Mouse (Mus musculus) G1E (cell line): ENCODE results near the gene Sbno2. TPM values are rescaled to one million over a fixed set of nuclear protein-coding genes. Genes with fewer than 3 reads are reported as not detected.

Experiments
- ATAC-seq: 2 replicates; pipeline ENCODE4 v1.8.0; 2016; ENCODE audit warnings: mild to moderate bottlenecking; ENCODE audit not compliant: insufficient number of reproducible peaks, poor library complexity, low FRiP score, severe bottlenecking; ENCODE audit errors: extremely low read depth
- DNase-seq: peaks from one replicate; pipeline ENCODE4 v3.0.0; 2012; ENCODE audit warnings: low spot score
- H3K27me3 ChIP-seq: 2 replicates; pipeline ENCODE4 v1.6.1; 2012; ENCODE audit warnings: mild to moderate bottlenecking, low read length, inconsistent platforms; ENCODE audit not compliant: insufficient read depth
- H3K36me3 ChIP-seq: replicated peaks from 2 replicates; pipeline ENCODE3; 2012; ENCODE audit warnings: mild to moderate bottlenecking, inconsistent platforms
- H3K4me1 ChIP-seq: 2 replicates; pipeline ENCODE4 v1.6.1; 2012; ENCODE audit warnings: low read depth, low read length, inconsistent platforms, mixed read lengths; ENCODE audit not compliant: insufficient read depth
- H3K4me3 ChIP-seq: 2 replicates; pipeline ENCODE4 v1.5.1; 2012; ENCODE audit warnings: low read depth, mild to moderate bottlenecking, inconsistent platforms, low read length, moderate library complexity, mixed read lengths
- H3K9me3 ChIP-seq: replicated peaks from 2 replicates; pipeline ENCODE4 v1.6.1; 2012; ENCODE audit warnings: inconsistent platforms
- CTCF ChIP-seq: IDR thresholded peaks from 2 replicates; pipeline ENCODE4 v1.5.1; 2012; ENCODE audit warnings: low read depth, low read length, inconsistent platforms, mixed read lengths
- GATA1 ChIP-seq: IDR thresholded peaks from 2 replicates; pipeline ENCODE4 v1.6.1; 2012; ENCODE audit warnings: borderline replicate concordance, low read length, inconsistent platforms, mixed read lengths
- GATA2 ChIP-seq: IDR thresholded peaks from 2 replicates; pipeline ENCODE4 v1.6.1; 2012; ENCODE audit warnings: low read depth, low read length, inconsistent platforms, borderline replicate concordance
- POLR2AphosphoS5 ChIP-seq: IDR thresholded peaks from 2 replicates; pipeline ENCODE4 v1.6.1; 2012; ENCODE audit warnings: low read depth, low read length, inconsistent platforms; ENCODE audit not compliant: insufficient replicate concordance
- TAL1 ChIP-seq: conservative IDR thresholded peaks from 2 replicates; pipeline ENCODE4 v1.6.1; 2012; ENCODE audit warnings: low read depth, low read length, inconsistent platforms, mixed read lengths
- polyA plus RNA-seq: library from polyadenylated mRNA; stranded (reverse); fragments of >175 nt; gene quantifications from 2 replicates; pipeline ENCODE4 v1.2.3, GENCODE M21; 2012
- total RNA-seq, 2 experiments: library from RNA; stranded (forward) in 1 of 2; stranded (reverse) in 1 of 2; fragments of 200-1000 nt in 1 of 2; fragments of >200 nt in 1 of 2; fragmentation: Nextera tagmentation in 1 of 2; gene quantifications; 2 replicates each; pipeline ENCODE4 v1.2.3; 2014 to 2017

Gene Sbno2
- 24.7 and 34.2 TPM in 2 replicates for total RNA-seq (2014; fragmentation: Nextera tagmentation)
- 18.0 and 18.1 TPM in 2 replicates for total RNA-seq (2017)
- polyA plus RNA-seq, result 34.8 and 37.4 TPM in 2 replicates

- no peak for DNase-seq
- Histone ChIP-seq H3K27me3 (no peaks in the 10 kb centered on the region), H3K9me3 (no peaks in the 10 kb centered on the region), H3K4me1 (peaks cover 60% of the 10 kb centered on the region), H3K4me3 (peak within 1 kb of the TSS; percentile 53; the same call in 1 of the 2 replicates), H3K36me3 (peaks cover 6% of the 10 kb centered on the region)
- TF ChIP-seq GATA2 (no peak), POLR2AphosphoS5 (no peak)
- ATAC-seq, result no peak
Measured at GRCm38 (mm10) chr10:80105460-80105859, at the start of gene Sbno2. Gene Sbno2, minus strand, starts transcription at chr10:80105571.

GRCm38 (mm10) chr10:80154384-80154783 lies 49.0 kb upstream of the Sbno2 start:
- H3K27me3 ChIP-seq, result no peaks in the 10 kb centered on the region
- no peak for ATAC-seq
- H3K4me1 ChIP-seq, result peaks cover 82% of the 10 kb centered on the region
- peaks cover 82% of the 10 kb centered on the region for H3K36me3 ChIP-seq
- no peaks in the 10 kb centered on the region for H3K9me3 ChIP-seq
- TF ChIP-seq GATA1, result no peak
- no peak for TF ChIP-seq POLR2AphosphoS5
- TF ChIP-seq TAL1, result no peak
- no peak for TF ChIP-seq CTCF
- TF ChIP-seq GATA2, result no peak
- no peak for DNase-seq
- peak overlapping the region; percentile 5; the same call in 1 of the 2 replicates for H3K4me3 ChIP-seq

GRCm38 (mm10) chr10:80153713-80154112 lies 48.3 kb upstream of the Sbno2 start:
- DNase-seq (no peak), ATAC-seq (no peak)
- TF ChIP-seq TAL1, result no peak
- TF ChIP-seq GATA2, result no peak
- TF ChIP-seq POLR2AphosphoS5, result no peak
- no peak for TF ChIP-seq GATA1
- no peak for TF ChIP-seq CTCF
- Histone ChIP-seq H3K27me3 (no peaks in the 10 kb centered on the region), H3K9me3 (no peaks in the 10 kb centered on the region), H3K36me3 (peaks cover 81% of the 10 kb centered on the region), H3K4me1 (peaks cover 76% of the 10 kb centered on the region), H3K4me3 (peak overlapping the region; percentile 45; the same call in 1 of the 2 replicates)

GRCm38 (mm10) chr10:80152873-80153260 lies 47.5 kb upstream of the Sbno2 start:
- H3K4me1 ChIP-seq, result peaks cover 72% of the 10 kb centered on the region
- H3K9me3 ChIP-seq, result no peaks in the 10 kb centered on the region
- peak overlapping the region; percentile 94; the same call in 1 of the 2 replicates for H3K4me3 ChIP-seq
- DNase-seq (no peak), ATAC-seq (0 out of 2 replicates have a peak, but pooled peaks have one; percentile 6)
- H3K27me3 ChIP-seq, result no peaks in the 10 kb centered on the region
- H3K36me3 ChIP-seq, result peaks cover 77% of the 10 kb centered on the region
- TF ChIP-seq TAL1 (no peak), CTCF (no peak), GATA2 (no peak), POLR2AphosphoS5 (no peak), GATA1 (no peak)

GRCm38 (mm10) chr10:80152071-80152872 lies 46.9 kb upstream of the Sbno2 start:
- peaks cover 76% of the 10 kb centered on the region for H3K36me3 ChIP-seq
- TF ChIP-seq GATA2 (no peak), CTCF (no peak), GATA1 (no peak), TAL1 (no peak), POLR2AphosphoS5 (no peak)
- peak overlapping the region; percentile 94 for H3K4me3 ChIP-seq
- ATAC-seq (no peak), DNase-seq (no peak)
- peaks cover 73% of the 10 kb centered on the region for H3K4me1 ChIP-seq
- no peaks in the 10 kb centered on the region for H3K9me3 ChIP-seq
- H3K27me3 ChIP-seq, result no peaks in the 10 kb centered on the region

- Histone ChIP-seq H3K4me3 (peak overlapping the region; percentile 94), H3K36me3 (peaks cover 76% of the 10 kb centered on the region), H3K9me3 (no peaks in the 10 kb centered on the region), H3K4me1 (peaks cover 73% of the 10 kb centered on the region), H3K27me3 (no peaks in the 10 kb centered on the region)
- DNase-seq (no peak), ATAC-seq (no peak)
- TF ChIP-seq GATA1 (no peak), CTCF (no peak), POLR2AphosphoS5 (no peak), TAL1 (no peak), GATA2 (no peak)
Measured at GRCm38 (mm10) chr10:80151211-80152034, 46.1 kb upstream of the Sbno2 start.
